Comparison of ENCODE assay signal across 17 mouse cellular contexts in genomic region chr9:69651608-69652007, GRCm38 (mm10).
"Had no signal": no experiment of that assay in that cellular context is flagged by ENCODE, and none has a peak within 500 bp of the region (broad histone marks: within the 10 kb centered on the region; RNA-seq: fewer than 3 reads in every experiment).

No protein-coding gene starts in this region.

- DNase-seq: kidney, adult 18-20 months; kidney, postnatal 10 days; kidney, postnatal 4 days; lung, postnatal 4 days; retina, postnatal 1 day; right cerebral cortex, postnatal 4 days; spleen, adult 18-20 months; thymus, adult 2 months; thymus, postnatal 25 days had no signal

- H3K4me2 ChIP-seq: limb, embryonic 15.5 days; liver, embryonic 12.5 days; lung, embryonic 15.5 days; midbrain, embryonic 12.5 days; neural tube, embryonic 13.5 days; stomach, embryonic 15.5 days had no signal

- H3K36me3 ChIP-seq: limb, embryonic 15.5 days; liver, embryonic 12.5 days; lung, embryonic 15.5 days; midbrain, embryonic 12.5 days; neural tube, embryonic 13.5 days; stomach, embryonic 15.5 days had no signal

- H3K4me1 ChIP-seq: limb, embryonic 15.5 days; liver, embryonic 12.5 days; lung, embryonic 15.5 days; midbrain, embryonic 12.5 days; stomach, embryonic 15.5 days had no signal

- H3K4me3 ChIP-seq: layer of hippocampus, adult 2 months; limb, embryonic 15.5 days; liver, embryonic 12.5 days; lung, embryonic 15.5 days; midbrain, embryonic 12.5 days; neural tube, embryonic 13.5 days; stomach, embryonic 15.5 days had no signal

- H3K9me3 ChIP-seq: limb, embryonic 15.5 days; liver, embryonic 12.5 days; lung, embryonic 15.5 days; midbrain, embryonic 12.5 days; neural tube, embryonic 13.5 days; stomach, embryonic 15.5 days had no signal

- H3K27ac ChIP-seq: layer of hippocampus, adult 2 months; limb, embryonic 15.5 days; liver, embryonic 12.5 days; lung, embryonic 15.5 days; midbrain, embryonic 12.5 days; neural tube, embryonic 13.5 days; stomach, embryonic 15.5 days had no signal

- H3K27me3 ChIP-seq: limb, embryonic 15.5 days; liver, embryonic 12.5 days; midbrain, embryonic 12.5 days; neural tube, embryonic 13.5 days; stomach, embryonic 15.5 days had no signal

- ATAC-seq: liver, embryonic 12.5 days; midbrain, embryonic 16.5 days had no signal

- H3K9ac ChIP-seq: limb, embryonic 15.5 days; liver, embryonic 12.5 days; lung, embryonic 15.5 days; midbrain, embryonic 12.5 days; neural tube, embryonic 13.5 days; stomach, embryonic 15.5 days had no signal
